Comparison of ENCODE assay signal across 9 mouse cellular contexts in genomic region chr2:174561828-174562429, GRCm38 (mm10).
DNase-seq lines count a peak whose midpoint lies in the region; ATAC-seq lines count a peak whose summit lies in the region.
"Had no signal": no experiment of that assay in that cellular context is flagged by ENCODE, and none has a peak within 500 bp of the region (broad histone marks: within the 10 kb centered on the region; RNA-seq: fewer than 3 reads in every experiment).

No protein-coding gene starts in this region.

- H3K27me3 ChIP-seq in hindbrain, embryonic 10.5 days (ENCODE audit: insufficient read depth, poor library complexity, severe bottlenecking): 0 out of 2 replicates have a peak, but pooled peaks cover 5% of the 10 kb centered on the region
- H3K27me3 ChIP-seq in hindbrain, embryonic 14.5 days (ENCODE audit: control insufficient read depth, insufficient read depth, low read length): no peaks in the 10 kb centered on the region; the same call in 1 of the 2 replicates
- H3K27me3 ChIP-seq in midbrain, embryonic 11.5 days (ENCODE audit: control insufficient read depth, insufficient read depth, low read length): no peaks in the 10 kb centered on the region
- no peaks in the 10 kb centered on the region for H3K27me3 ChIP-seq in midbrain, embryonic 15.5 days (replicated peaks)
- no peaks in the 10 kb centered on the region for H3K27me3 ChIP-seq in embryonic facial prominence, embryonic 10.5 days (replicated peaks; ENCODE audit: low read depth, poor library complexity, severe bottlenecking)
- H3K27me3 ChIP-seq: liver, embryonic 13.5 days had no signal

- no peak overlapping the region for H3K9ac ChIP-seq in hindbrain, embryonic 14.5 days
- no peak overlapping the region for H3K9ac ChIP-seq in midbrain, embryonic 11.5 days (ENCODE audit: low read length)
- H3K9ac ChIP-seq in midbrain, embryonic 15.5 days: no peak overlapping the region
- H3K9ac ChIP-seq: liver, embryonic 13.5 days had no signal

- no peaks in the 10 kb centered on the region for H3K36me3 ChIP-seq in hindbrain, embryonic 10.5 days
- no peaks in the 10 kb centered on the region for H3K36me3 ChIP-seq in hindbrain, embryonic 14.5 days (replicated peaks; ENCODE audit: control insufficient read depth, insufficient read depth)
- H3K36me3 ChIP-seq in midbrain, embryonic 11.5 days (ENCODE audit: control insufficient read depth, insufficient read depth, low read length): no peaks in the 10 kb centered on the region
- H3K36me3 ChIP-seq in midbrain, embryonic 15.5 days (replicated peaks): no peaks in the 10 kb centered on the region
- H3K36me3 ChIP-seq in embryonic facial prominence, embryonic 10.5 days (replicated peaks): no peaks in the 10 kb centered on the region
- H3K36me3 ChIP-seq: liver, embryonic 13.5 days had no signal

- no peak overlapping the region for H3K4me2 ChIP-seq in hindbrain, embryonic 14.5 days (replicated peaks)
- no peak overlapping the region for H3K4me2 ChIP-seq in midbrain, embryonic 11.5 days
- no peak overlapping the region for H3K4me2 ChIP-seq in midbrain, embryonic 15.5 days
- H3K4me2 ChIP-seq: liver, embryonic 13.5 days had no signal

- DNase-seq in hindbrain, embryonic 10.5 days (ENCODE audit: low spot score): peak; percentile 32
- no peak for DNase-seq in hindbrain, embryonic 14.5 days (ENCODE audit: low spot score)
- peak; percentile 86 for DNase-seq in midbrain, embryonic 11.5 days (ENCODE audit: low spot score, missing footprints)
- DNase-seq in embryonic facial prominence, embryonic 10.5 days (ENCODE audit: low spot score): peak; percentile 31
- DNase-seq in retina, embryonic 14.5 days (ENCODE audit: low spot score): peak; percentile 43
- no peak for DNase-seq in urinary bladder, postnatal 10 days (ENCODE audit: low spot score)
- DNase-seq in testis, postnatal 14 days (ENCODE audit: low spot score): no peak
- DNase-seq: liver, embryonic 13.5 days had no signal

- 0 out of 2 replicates have a peak overlapping the region, but pooled peaks have one; percentile 16 for H3K27ac ChIP-seq in hindbrain, embryonic 10.5 days
- no peak overlapping the region for H3K27ac ChIP-seq in hindbrain, embryonic 14.5 days
- H3K27ac ChIP-seq in midbrain, embryonic 11.5 days (ENCODE audit: low read depth, low read length): no peak overlapping the region
- no peak overlapping the region for H3K27ac ChIP-seq in midbrain, embryonic 15.5 days
- H3K27ac ChIP-seq in embryonic facial prominence, embryonic 10.5 days (replicated peaks): no peak overlapping the region; the same call in 1 of the 2 replicates
- H3K27ac ChIP-seq: liver, embryonic 13.5 days had no signal

- H3K4me3 ChIP-seq in hindbrain, embryonic 10.5 days: no peak overlapping the region
- H3K4me3 ChIP-seq in hindbrain, embryonic 14.5 days (replicated peaks; ENCODE audit: low read length): no peak overlapping the region
- no peak overlapping the region for H3K4me3 ChIP-seq in midbrain, embryonic 11.5 days (ENCODE audit: low read depth, low read length)
- H3K4me3 ChIP-seq in midbrain, embryonic 15.5 days: no peak overlapping the region
- H3K4me3 ChIP-seq in embryonic facial prominence, embryonic 10.5 days: no peak overlapping the region
- H3K4me3 ChIP-seq: liver, embryonic 13.5 days had no signal

- peaks cover 24% of the 10 kb centered on the region for H3K4me1 ChIP-seq in hindbrain, embryonic 10.5 days (replicated peaks)
- H3K4me1 ChIP-seq in hindbrain, embryonic 14.5 days (replicated peaks; ENCODE audit: control insufficient read depth, insufficient read depth, low read length): peaks cover 7% of the 10 kb centered on the region
- peaks cover 8% of the 10 kb centered on the region for H3K4me1 ChIP-seq in midbrain, embryonic 11.5 days (ENCODE audit: control insufficient read depth, insufficient read depth, low read length)
- H3K4me1 ChIP-seq in midbrain, embryonic 15.5 days: peaks cover 15% of the 10 kb centered on the region
- peaks cover 13% of the 10 kb centered on the region for H3K4me1 ChIP-seq in embryonic facial prominence, embryonic 10.5 days
- H3K4me1 ChIP-seq: liver, embryonic 13.5 days had no signal

- ATAC-seq in hindbrain, embryonic 14.5 days (ENCODE audit: low FRiP score): no peak
- peak; percentile 78 for ATAC-seq in midbrain, embryonic 11.5 days (ENCODE audit: low FRiP score)
- no peak for ATAC-seq in midbrain, embryonic 15.5 days (replicated peaks)

- no peaks in the 10 kb centered on the region for H3K9me3 ChIP-seq in hindbrain, embryonic 10.5 days
- H3K9me3 ChIP-seq in hindbrain, embryonic 14.5 days (ENCODE audit: control insufficient read depth, low read length): no peaks in the 10 kb centered on the region
- H3K9me3 ChIP-seq in midbrain, embryonic 11.5 days (ENCODE audit: control insufficient read depth, low read length): no peaks in the 10 kb centered on the region
- H3K9me3 ChIP-seq in midbrain, embryonic 15.5 days: no peaks in the 10 kb centered on the region
- no peaks in the 10 kb centered on the region for H3K9me3 ChIP-seq in embryonic facial prominence, embryonic 10.5 days
- H3K9me3 ChIP-seq: liver, embryonic 13.5 days had no signal

- whole genome bisulfite sequencing in hindbrain, embryonic 10.5 days: 34% methylated on average over 7 of the region's 7 CpGs
- 24% methylated on average over 7 of the region's 7 CpGs for whole genome bisulfite sequencing in hindbrain, embryonic 14.5 days
- 30% methylated on average over 7 of the region's 7 CpGs for whole genome bisulfite sequencing in midbrain, embryonic 11.5 days
- whole genome bisulfite sequencing in midbrain, embryonic 15.5 days: 20% methylated on average over 7 of the region's 7 CpGs
- 40% methylated on average over 7 of the region's 7 CpGs for WGBS in embryonic facial prominence, embryonic 10.5 days

Comparison
In these comparisons a context has a peak if more than half of its experiments do, and no peak if none do; other contexts are left out.
1. DNase-seq: peak in hindbrain, embryonic 10.5 days (single experiment), midbrain, embryonic 11.5 days (single experiment), embryonic facial prominence, embryonic 10.5 days (single experiment) and retina, embryonic 14.5 days (single experiment); none in hindbrain, embryonic 14.5 days (single experiment), urinary bladder, postnatal 10 days (single experiment) and testis, postnatal 14 days (single experiment).